Mouse (Mus musculus) adrenal gland (tissue): ENCODE results near the gene Mrpl33.

Experiments
- intact Hi-C: fragments of 180-260 bp; cut with DNase I; formaldehyde crosslinking; loops from one replicate; pipeline ENCODE4 v1.15.1; 2025

The Mrpl33 gene

GRCm38 (mm10) chr5:31634161-31634560 is 37.4 kb downstream of the Mrpl33 start:
- intact Hi-C loops = loop anchor here (5.0 kb wide), 1 partner anchor 63 kb away; the partner anchor contains the start of genes Babam2 and Rbks

- intact Hi-C loops = loop anchor here (5.0 kb wide), 1 partner anchor 63 kb away; the partner anchor contains the start of genes Babam2 and Rbks
Measured at GRCm38 (mm10) chr5:31634679-31635078, 37.9 kb downstream of the Mrpl33 start.

GRCm38 (mm10) chr5:31636636-31637253 is 40.0 kb downstream of the Mrpl33 start:
- intact Hi-C loops = no loop called here

GRCm38 (mm10) chr5:31640542-31640941 is 43.8 kb downstream of the Mrpl33 start:
- intact Hi-C loops = no loop called here

GRCm38 (mm10) chr5:31642300-31642699 is 45.6 kb downstream of the Mrpl33 start:
- intact Hi-C loops = no loop called here

- intact Hi-C loops = no loop called here
Measured at GRCm38 (mm10) chr5:31644272-31644671, 47.5 kb downstream of the Mrpl33 start.

GRCm38 (mm10) chr5:31644847-31645246 is 48.1 kb downstream of the Mrpl33 start:
- intact Hi-C loops = no loop called here

GRCm38 (mm10) chr5:31645798-31646197 is 49.1 kb downstream of the Mrpl33 start:
- intact Hi-C loops = no loop called here

- intact Hi-C loops = no loop called here
Measured at GRCm38 (mm10) chr5:31646574-31646973, 49.8 kb downstream of the Mrpl33 start.

- intact Hi-C loops = no loop called here
Measured at GRCm38 (mm10) chr5:31647327-31647726, 50.6 kb downstream of the Mrpl33 start.

GRCm38 (mm10) chr5:31650518-31651288 is 54.0 kb downstream of the Mrpl33 start:
- intact Hi-C loops = no loop called here

- intact Hi-C loops = no loop called here
Measured at GRCm38 (mm10) chr5:31655688-31656190, 59.0 kb downstream of the Mrpl33 start.

- intact Hi-C loops = no loop called here
Measured at GRCm38 (mm10) chr5:31666176-31666575, 69.4 kb downstream of the Mrpl33 start.

GRCm38 (mm10) chr5:31668325-31668968 is 71.7 kb downstream of the Mrpl33 start:
- intact Hi-C loops = no loop called here

GRCm38 (mm10) chr5:31669984-31670383 is 73.2 kb downstream of the Mrpl33 start:
- intact Hi-C loops = no loop called here

GRCm38 (mm10) chr5:31671137-31671536 is 74.4 kb downstream of the Mrpl33 start:
- intact Hi-C loops = no loop called here

- intact Hi-C loops = no loop called here
Measured at GRCm38 (mm10) chr5:31673431-31673830, 76.7 kb downstream of the Mrpl33 start.

GRCm38 (mm10) chr5:31678000-31678399 is 81.3 kb downstream of the Mrpl33 start:
- intact Hi-C loops = no loop called here

GRCm38 (mm10) chr5:31680183-31680582 is 83.4 kb downstream of the Mrpl33 start:
- intact Hi-C loops = no loop called here

- intact Hi-C loops = no loop called here
Measured at GRCm38 (mm10) chr5:31682305-31682704, 85.6 kb downstream of the Mrpl33 start.

- intact Hi-C loops = no loop called here
Measured at GRCm38 (mm10) chr5:31686040-31686439, 89.3 kb downstream of the Mrpl33 start.

- intact Hi-C loops = no loop called here
Measured at GRCm38 (mm10) chr5:31687972-31688371, 91.2 kb downstream of the Mrpl33 start.
